Comparison of ENCODE assay signal across 9 mouse cellular contexts in the genomic region with DNA sequence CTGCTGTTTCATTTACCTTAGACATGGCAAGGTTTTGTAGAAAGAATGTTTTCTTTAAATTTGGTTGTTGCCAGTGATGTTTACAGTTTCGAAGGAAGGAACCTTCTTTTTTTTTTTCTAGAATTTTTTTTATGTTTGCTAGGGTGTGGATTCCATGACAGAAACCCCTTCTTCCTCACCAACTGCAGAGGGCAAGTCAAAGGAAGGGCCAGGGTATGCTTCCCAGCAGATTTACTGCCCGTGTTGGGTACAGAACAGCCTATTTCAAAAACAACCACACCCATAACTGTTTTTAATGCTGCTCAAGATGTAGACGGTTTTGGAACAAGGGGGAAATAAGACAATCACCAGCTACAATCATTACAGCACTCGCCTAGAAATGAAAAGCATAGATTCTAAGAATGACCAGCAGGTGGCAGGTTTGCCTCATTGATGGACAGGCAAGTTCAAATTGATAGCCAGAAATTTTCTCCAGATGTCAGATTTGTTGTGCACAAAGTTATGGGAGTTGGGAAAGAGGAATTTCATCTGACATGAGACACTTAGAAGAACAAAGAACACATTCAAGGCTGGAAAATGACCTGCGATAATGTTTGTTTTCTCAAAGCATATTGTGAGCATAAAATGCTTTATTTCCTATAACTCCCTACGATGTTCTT.
DNase-seq lines count a peak whose midpoint lies in the region; ATAC-seq lines count a peak whose summit lies in the region.
"Had no signal": no experiment of that assay in that cellular context is flagged by ENCODE, and none has a peak within 500 bp of the region (broad histone marks: within the 10 kb centered on the region; RNA-seq: fewer than 3 reads in every experiment).

No protein-coding gene starts in this region.

- H3K4me2 ChIP-seq in forebrain, embryonic 15.5 days (replicated peaks) = no peak overlapping the region
- H3K4me2 ChIP-seq in midbrain, embryonic 12.5 days (replicated peaks) = no peak overlapping the region
- H3K4me2 ChIP-seq: limb, embryonic 12.5 days had no signal

- DNase-seq in heart, adult 18-20 months = peak; percentile 12 to 43
- no peak for DNase-seq in heart, postnatal 25 days (ENCODE audit: low spot score)
- DNase-seq in B cell, adult 2 months = peak; percentile 24 to 26
- peak; percentile 22 for DNase-seq in c-Kit-positive CD71-positive TER-119-negative erythroid progenitor cells, embryonic 14.5 days (ENCODE audit: low read depth)
- peak; percentile 51 to 74 for DNase-seq in layer of hippocampus, postnatal 14 days (ENCODE audit: low spot score in 2 of 2)
- DNase-seq in yolk sac, embryonic 10.5 days (ENCODE audit: low spot score) = peak; percentile 9

- no peak overlapping the region for H3K4me3 ChIP-seq in forebrain, embryonic 15.5 days
- no peak overlapping the region for H3K4me3 ChIP-seq in midbrain, embryonic 12.5 days
- H3K4me3 ChIP-seq: limb, embryonic 12.5 days had no signal

- no peak overlapping the region for H3K27ac ChIP-seq in forebrain, embryonic 15.5 days (replicated peaks)
- H3K27ac ChIP-seq in midbrain, embryonic 12.5 days (replicated peaks) = no peak overlapping the region
- H3K27ac ChIP-seq: limb, embryonic 12.5 days had no signal

- no peaks in the 10 kb centered on the region for H3K9me3 ChIP-seq in forebrain, embryonic 15.5 days
- no peaks in the 10 kb centered on the region for H3K9me3 ChIP-seq in midbrain, embryonic 12.5 days
- H3K9me3 ChIP-seq: limb, embryonic 12.5 days had no signal

- H3K36me3 ChIP-seq in forebrain, embryonic 15.5 days = no peaks in the 10 kb centered on the region
- H3K36me3 ChIP-seq in midbrain, embryonic 12.5 days = no peaks in the 10 kb centered on the region
- H3K36me3 ChIP-seq: limb, embryonic 12.5 days had no signal

- no peaks in the 10 kb centered on the region for H3K4me1 ChIP-seq in forebrain, embryonic 15.5 days
- no peaks in the 10 kb centered on the region for H3K4me1 ChIP-seq in midbrain, embryonic 12.5 days
- H3K4me1 ChIP-seq: limb, embryonic 12.5 days had no signal

- no peaks in the 10 kb centered on the region for H3K27me3 ChIP-seq in forebrain, embryonic 15.5 days
- H3K27me3 ChIP-seq in midbrain, embryonic 12.5 days = no peaks in the 10 kb centered on the region
- H3K27me3 ChIP-seq: limb, embryonic 12.5 days had no signal

- H3K9ac ChIP-seq in forebrain, embryonic 15.5 days (replicated peaks) = no peak overlapping the region
- no peak overlapping the region for H3K9ac ChIP-seq in midbrain, embryonic 12.5 days (replicated peaks)
- H3K9ac ChIP-seq: limb, embryonic 12.5 days had no signal

- ATAC-seq in forebrain, embryonic 15.5 days (replicated peaks) = peak; percentile 55; the same call in 1 of the 2 replicates
- ATAC-seq in midbrain, embryonic 12.5 days (ENCODE audit: low FRiP score, low read depth) = peak; percentile 49; the same call in 1 of the 2 replicates

- intact Hi-C loops in heart, postnatal 25 days (cut with DNase I) = no loop called here

- WGBS in forebrain, embryonic 15.5 days = 27% methylated on average over 6 of the region's 6 CpGs
- WGBS in midbrain, embryonic 12.5 days = 34% methylated on average over 6 of the region's 6 CpGs
